Mouse (Mus musculus): ENCODE measurements around the gene Mapkapk2.

Gene Mapkapk2

GRCm38 (mm10) chr1:131020425-131021310, 77.0 kb downstream of the Mapkapk2 start:
- no peak for DNase-seq (ENCODE audit: low read depth, low spot score)

GRCm38 (mm10) chr1:131019492-131020098, 78.0 kb downstream of the Mapkapk2 start, which contains the start of gene Il10:
Gene Il10 (plus strand): TSS chr1:131019845.
- no peak for DNase-seq (ENCODE audit: low read depth, low spot score)

- no peak for DNase-seq (ENCODE audit: low read depth, low spot score)
These were observed 81.7 kb downstream of the Mapkapk2 start for GRCm38 (mm10) chr1:131015879-131016278.

- DNase-seq (ENCODE audit: low read depth, low spot score) = no peak
These were observed 82.3 kb downstream of the Mapkapk2 start for GRCm38 (mm10) chr1:131015281-131015680.

GRCm38 (mm10) chr1:131013926-131014325, 83.7 kb downstream of the Mapkapk2 start:
- DNase-seq (ENCODE audit: low read depth, low spot score) = no peak

- no peak for DNase-seq (ENCODE audit: low read depth, low spot score)
These were observed 85.1 kb downstream of the Mapkapk2 start for GRCm38 (mm10) chr1:131012494-131012893.

GRCm38 (mm10) chr1:131010201-131011153, 87.1 kb downstream of the Mapkapk2 start:
- DNase-seq (ENCODE audit: low read depth, low spot score) = no peak

GRCm38 (mm10) chr1:131006069-131006468, 91.6 kb downstream of the Mapkapk2 start:
- DNase-seq (ENCODE audit: low read depth, low spot score) = no peak
